Mouse (Mus musculus): ENCODE measurements around the gene Slc9a8.
"Not testable (repeated sequence)": the region's sequence is repeated elsewhere in the genome, so short reads cannot be mapped to it uniquely, and the experiment has no call there.

Gene Slc9a8

GRCm38 (mm10) chr2:167421330-167422149 is at the start of gene Slc9a8:
Slc9a8 (plus strand) TSS chr2:167421712.
- peak; percentile 93 to 97 for DNase-seq (ENCODE audit: low spot score in 2 of 2)

DNA sequence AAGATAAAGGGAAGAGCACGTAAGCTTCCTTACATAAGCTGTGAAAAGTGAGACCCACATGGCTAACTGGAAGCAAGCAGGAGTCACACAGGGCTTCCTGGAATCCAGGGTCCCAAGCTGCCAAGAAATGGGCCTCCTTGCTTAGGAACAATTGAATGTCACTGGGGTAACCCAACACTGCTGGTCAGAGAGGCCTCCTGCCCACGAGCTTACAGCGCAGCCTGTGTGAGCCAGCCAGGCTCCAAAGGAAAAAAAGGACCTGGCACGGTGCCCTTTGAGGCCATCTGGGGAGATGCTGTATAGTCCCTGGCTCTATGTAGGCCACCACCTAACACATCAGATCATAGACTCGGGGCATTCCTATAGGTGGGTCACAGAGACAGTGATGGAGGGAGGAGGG is 48.2 kb upstream of the Slc9a8 start:
- DNase-seq (ENCODE audit: low spot score in 2 of 2) = no peak

GRCm38 (mm10) chr2:167374191-167374805 is 47.2 kb upstream of the Slc9a8 start:
- DNase-seq (ENCODE audit: low spot score in 2 of 2) = no peak

DNA sequence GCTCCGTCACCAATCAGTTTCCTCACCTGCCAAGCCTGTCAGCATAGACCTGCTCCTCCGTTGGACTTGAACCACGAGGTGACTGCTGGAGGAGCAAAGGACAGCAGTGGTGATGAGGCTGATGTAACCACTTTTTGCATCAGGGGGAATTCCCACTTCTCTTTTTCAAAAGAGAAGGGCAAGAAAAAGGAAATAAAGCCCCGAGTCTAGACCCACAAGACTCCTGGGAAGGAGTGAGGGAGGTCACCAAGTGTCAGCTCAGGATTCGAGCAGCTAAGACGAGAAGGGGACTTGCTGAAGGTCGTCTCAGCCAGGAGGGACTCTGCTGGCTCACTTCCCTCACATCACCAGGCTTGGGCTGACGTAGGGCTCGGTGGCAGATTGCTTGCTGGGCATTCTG is 46.4 kb upstream of the Slc9a8 start:
- DNase-seq (ENCODE audit: low spot score in 2 of 2) = peak in 1 of 2 experiments; percentile 28

- DNase-seq (ENCODE audit: low spot score in 2 of 2) = no peak
These were observed 45.8 kb upstream of the Slc9a8 start for GRCm38 (mm10) chr2:167375688-167376087.

DNA sequence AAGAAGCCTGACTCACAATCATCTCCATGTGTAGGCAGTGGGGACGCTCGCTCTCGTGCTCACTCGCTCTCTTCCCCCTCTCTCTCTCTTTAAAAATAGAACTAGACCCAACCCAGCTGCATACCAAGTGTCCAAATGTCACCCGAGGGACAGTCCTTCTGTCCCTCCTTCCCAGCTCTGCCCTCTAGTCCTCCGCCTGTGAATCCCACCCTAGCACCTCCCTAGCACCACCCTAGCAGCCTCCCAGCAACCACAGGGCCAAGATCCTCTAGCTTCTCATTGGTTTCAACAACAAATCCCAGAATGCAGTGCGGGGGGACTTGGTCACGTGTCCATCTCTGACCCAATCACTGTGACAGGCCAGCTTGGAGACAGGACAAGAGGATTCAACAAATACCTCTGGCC is 45.4 kb upstream of the Slc9a8 start:
- DNase-seq (ENCODE audit: low spot score in 2 of 2) = peak in 1 of 2 experiments; percentile 34

- no peak for DNase-seq (ENCODE audit: low spot score in 2 of 2)
These were observed 43.8 kb upstream of the Slc9a8 start for GRCm38 (mm10) chr2:167377697-167378096.

GRCm38 (mm10) chr2:167378972-167379371 is 42.5 kb upstream of the Slc9a8 start:
- no peak for DNase-seq (ENCODE audit: low spot score in 2 of 2)

- no peak for DNase-seq (ENCODE audit: low spot score in 2 of 2)
These were observed 40.8 kb upstream of the Slc9a8 start for GRCm38 (mm10) chr2:167380615-167381285.

DNA sequence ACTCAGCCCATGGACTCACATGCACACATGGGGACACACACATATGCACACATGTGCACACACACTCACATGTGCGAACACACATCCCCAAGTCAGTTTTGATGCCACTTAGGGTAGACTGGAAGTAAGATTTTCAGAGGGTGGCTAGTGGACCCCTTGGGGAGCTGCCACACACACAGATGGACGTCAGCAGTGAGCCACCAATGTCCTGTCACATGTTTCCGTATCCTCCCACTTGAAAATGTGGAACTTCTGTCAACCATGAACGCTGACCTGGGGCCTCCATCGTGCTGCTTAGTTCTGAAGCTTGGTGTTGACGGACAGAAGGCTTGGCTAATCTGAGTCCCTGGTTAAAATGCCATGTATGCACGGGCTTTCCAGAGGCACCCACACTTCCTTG is 39.9 kb upstream of the Slc9a8 start:
- peak in 1 of 2 experiments; percentile 39 for DNase-seq (ENCODE audit: low spot score in 2 of 2)

GRCm38 (mm10) chr2:167382389-167382788 is 39.1 kb upstream of the Slc9a8 start:
- DNase-seq (ENCODE audit: low spot score in 2 of 2) = no peak

DNA sequence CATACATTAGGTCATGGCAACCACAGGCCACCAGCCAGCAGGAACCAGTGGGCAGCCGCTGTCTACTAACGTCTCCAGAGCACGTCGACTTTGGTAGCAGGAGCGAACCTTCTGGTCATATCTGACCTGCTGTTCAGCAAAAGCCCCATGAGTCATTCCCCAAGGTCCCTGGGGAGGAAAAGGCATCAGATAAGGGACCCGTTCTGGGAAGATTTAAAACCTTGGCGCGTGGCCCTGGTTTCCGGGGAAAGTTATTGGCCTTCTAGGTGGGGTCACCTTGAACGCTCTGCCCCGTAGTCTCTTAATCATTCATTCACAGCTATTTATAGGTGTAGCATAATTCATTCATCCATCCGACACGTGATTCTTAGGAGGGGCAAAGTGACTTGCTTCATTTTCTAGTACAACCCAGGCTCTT is 37.8 kb upstream of the Slc9a8 start:
- peak in 1 of 2 experiments; percentile 26 for DNase-seq (ENCODE audit: low spot score in 2 of 2)

GRCm38 (mm10) chr2:167386456-167386855 is 35.1 kb upstream of the Slc9a8 start:
- no peak for DNase-seq (ENCODE audit: low spot score in 2 of 2)

- DNase-seq (ENCODE audit: low spot score in 2 of 2) = no peak
These were observed 34.5 kb upstream of the Slc9a8 start for GRCm38 (mm10) chr2:167386998-167387397.

GRCm38 (mm10) chr2:167394426-167394825 is 27.1 kb upstream of the Slc9a8 start:
- no peak for DNase-seq (ENCODE audit: low spot score in 2 of 2)

GRCm38 (mm10) chr2:167396420-167396819 is 25.1 kb upstream of the Slc9a8 start:
- not testable (repeated sequence) for DNase-seq (ENCODE audit: low spot score in 2 of 2)

- DNase-seq (ENCODE audit: low spot score in 2 of 2) = no peak
These were observed 22.5 kb upstream of the Slc9a8 start for GRCm38 (mm10) chr2:167399012-167399411.

- no peak for DNase-seq (ENCODE audit: low spot score in 2 of 2)
These were observed 21.9 kb upstream of the Slc9a8 start for GRCm38 (mm10) chr2:167399646-167400045.

DNA sequence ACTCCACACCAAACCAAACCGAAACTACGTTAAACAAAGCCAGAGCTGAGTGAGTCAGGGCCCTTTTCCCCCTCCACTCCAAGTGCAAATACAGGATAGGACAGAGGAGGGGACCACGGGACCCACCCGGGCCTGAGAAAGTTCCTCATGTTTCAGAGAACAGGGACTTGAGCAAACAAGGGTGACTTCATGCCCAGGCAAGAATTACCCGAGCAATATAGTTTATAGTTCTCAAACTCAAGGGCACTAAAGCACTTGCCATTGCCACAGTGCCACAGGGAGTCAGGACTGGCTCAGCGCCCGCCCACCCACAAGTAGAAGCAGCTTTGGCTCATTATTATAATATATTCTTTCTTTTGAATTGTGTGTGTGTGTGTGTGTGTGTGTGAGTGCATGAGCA is 18.4 kb upstream of the Slc9a8 start:
- no peak for DNase-seq (ENCODE audit: low spot score in 2 of 2)

DNA sequence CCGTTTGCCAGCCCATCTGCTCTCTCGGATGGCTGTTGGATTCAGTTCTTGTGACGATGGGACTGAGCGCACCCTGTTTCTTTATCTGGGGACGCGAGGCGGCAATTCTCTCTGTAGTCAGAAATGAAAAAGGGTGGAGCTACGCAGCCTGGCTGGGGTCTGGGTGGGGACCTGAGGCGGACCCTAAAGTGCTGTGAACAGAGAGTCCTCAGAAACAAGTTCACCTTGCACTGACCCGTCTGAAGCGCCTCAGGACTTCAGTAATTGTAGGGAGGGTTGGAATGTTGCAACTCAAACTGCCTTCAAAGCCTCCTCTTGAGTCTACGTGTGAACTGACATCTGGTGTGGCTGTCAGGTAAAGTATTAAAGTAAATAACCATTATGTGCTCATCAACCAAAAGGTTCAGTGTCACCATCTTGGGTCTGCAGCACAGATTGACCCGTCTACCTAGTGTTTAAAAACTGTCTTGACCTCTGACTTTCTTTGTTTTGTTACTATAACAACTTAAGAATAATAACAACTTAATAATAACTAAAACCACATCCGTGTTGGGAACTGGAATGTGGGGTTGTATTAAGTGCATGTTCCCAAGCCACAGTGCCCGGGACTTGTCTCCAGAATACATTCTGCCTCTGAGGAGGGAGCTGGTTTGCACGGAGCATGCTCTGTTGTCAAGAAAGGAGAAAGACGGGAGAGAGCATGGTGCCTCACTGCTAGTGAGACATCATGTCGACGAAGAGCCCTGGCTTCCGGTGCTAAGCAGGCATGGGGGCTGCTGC is 16.2 kb upstream of the Slc9a8 start:
- DNase-seq (ENCODE audit: low spot score in 2 of 2) = no peak

DNA sequence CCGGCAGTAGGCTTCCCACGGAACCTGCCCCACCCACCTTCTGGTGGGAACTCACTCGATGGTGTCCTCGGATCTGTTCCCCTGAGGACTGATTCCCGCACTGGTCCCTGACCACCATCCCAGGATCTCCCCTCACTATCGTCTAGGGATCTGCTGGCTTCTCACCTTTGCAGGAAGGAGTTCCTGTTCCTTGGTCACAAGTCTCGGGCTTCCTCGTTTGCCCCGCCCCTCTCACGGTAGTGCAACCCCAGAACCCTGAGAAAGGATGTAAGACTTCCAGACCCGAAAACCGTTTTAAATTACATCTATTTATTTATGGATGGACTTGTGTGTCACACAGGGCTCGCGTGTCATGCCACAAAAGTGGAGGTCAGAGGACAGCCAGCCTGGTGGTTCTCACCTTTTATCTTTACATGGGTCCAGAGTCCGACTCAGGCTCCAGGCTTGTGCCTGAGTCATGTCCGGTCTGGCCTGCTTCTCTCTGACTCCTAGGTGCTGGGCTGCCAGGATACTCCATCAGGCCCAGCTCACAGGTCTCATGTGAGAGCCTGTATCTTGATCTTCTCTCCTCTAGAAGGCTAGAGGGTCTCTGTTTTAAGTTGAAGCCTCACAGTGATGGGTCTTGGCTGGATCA is 14.1 kb upstream of the Slc9a8 start:
- DNase-seq (ENCODE audit: low spot score in 2 of 2) = no peak

Measured in spleen, postnatal 4 days (tissue).